Mouse (Mus musculus) neural tube, embryonic 11.5 days (tissue): ENCODE measurements around the gene Sik1. TPM values are rescaled to one million over a fixed set of nuclear protein-coding genes. Genes with fewer than 3 reads are reported as not detected.

Experiments
- ATAC-seq: fragments of 200-750 bp; cut with Nextera tagmentation; 2 replicates; pipeline ENCODE4 v1.8.0; 2017; ENCODE audit warnings: moderate number of reproducible peaks, mild to moderate bottlenecking, moderate TSS enrichment, moderate library complexity; ENCODE audit not compliant: insufficient read depth, low FRiP score, low TSS enrichment
- DNase-seq: peaks from one replicate; pipeline ENCODE4 v3.0.0-alpha.2; 2015; ENCODE audit warnings: low spot score
- H3K27ac ChIP-seq: fragments of 300-500 bp; sonication (generic); 2 replicates; pipeline ENCODE4 v1.5.1; 2014; ENCODE audit warnings: low read depth, mild to moderate bottlenecking, low read length
- H3K27me3 ChIP-seq: fragments of 300-500 bp; sonication (generic); 2 replicates; pipeline ENCODE4 v1.6.1; 2014; ENCODE audit warnings: mild to moderate bottlenecking, low read length, mixed read lengths; ENCODE audit not compliant: control insufficient read depth, insufficient read depth
- H3K36me3 ChIP-seq: fragments of 300-500 bp; sonication (generic); 2 replicates; pipeline ENCODE4 v1.6.1; 2014; ENCODE audit warnings: mild to moderate bottlenecking, low read length, moderate library complexity, mixed read lengths; ENCODE audit not compliant: control insufficient read depth, insufficient read depth
- H3K4me1 ChIP-seq: fragments of 300-500 bp; sonication (generic); 2 replicates; pipeline ENCODE4 v1.6.1; 2014; ENCODE audit warnings: low read length, mixed read lengths; ENCODE audit not compliant: control insufficient read depth, insufficient read depth
- H3K4me2 ChIP-seq: fragments of 300-500 bp; sonication (generic); 2 replicates; pipeline ENCODE4 v1.6.1; 2014; ENCODE audit warnings: low read depth, mild to moderate bottlenecking, moderate library complexity
- H3K4me3 ChIP-seq: fragments of 300-500 bp; sonication (generic); 2 replicates; pipeline ENCODE4 v1.5.1; 2014; ENCODE audit warnings: low read depth, low read length
- H3K9ac ChIP-seq: fragments of 300-500 bp; sonication (generic); 2 replicates; pipeline ENCODE4 v1.6.1; 2014; ENCODE audit warnings: mild to moderate bottlenecking, low read length
- H3K9me3 ChIP-seq: fragments of 300-500 bp; sonication (generic); 2 replicates; pipeline ENCODE4 v1.6.1; 2016; ENCODE audit warnings: low read length; ENCODE audit not compliant: control insufficient read depth
- WGBS: fragments of 180-500 bp; shearing (Covaris S2); extraction: QIAGEN DNeasy Blood & Tissue Kit; methylation state at CpG from one replicate; pipeline ENCODE4 v1.1.7; 2014; 5-methylcytosine and 5-hydroxymethylcytosine counted together
- polyA plus RNA-seq: library from polyadenylated mRNA; unstranded; fragments of >200 nt; fragmentation: Nextera tagmentation; extraction: Ambion mirVana; gene quantifications from 2 replicates; pipeline ENCODE4 v1.2.1, GENCODE M21; 2014

Gene Sik1
- polyA plus RNA-seq = 18.3 and 19.7 TPM in 2 replicates

- peak within 1 kb of the TSS; percentile 88 for H3K9ac ChIP-seq
- H3K9me3 ChIP-seq = no peaks in the 10 kb centered on the region
- peaks cover 19% of the 10 kb centered on the region; the same call in 1 of the 2 replicates for H3K4me1 ChIP-seq
- H3K27me3 ChIP-seq = no peaks in the 10 kb centered on the region
- under 1% methylated on average over 54 of the region's 92 CpGs for WGBS
- 0 out of 2 replicates have a peak, but pooled peaks cover 1% of the 10 kb centered on the region for H3K36me3 ChIP-seq
- H3K27ac ChIP-seq = peak within 1 kb of the TSS; percentile 46; the same call in 1 of the 2 replicates
- ATAC-seq = peak; percentile 93
- peak within 1 kb of the TSS; percentile 64 for H3K4me3 ChIP-seq
- peak within 1 kb of the TSS; percentile 83 for H3K4me2 ChIP-seq
- peak; percentile 99 for DNase-seq
Observed at GRCm38 (mm10) chr17:31855597-31856518, at the start of gene Sik1. TSS of gene Sik1 (minus strand) at chr17:31855804.

GRCm38 (mm10) chr17:31905201-31905790 lies 49.7 kb upstream of the Sik1 start:
- Histone ChIP-seq H3K9ac (no peak overlapping the region), H3K4me1 (no peaks in the 10 kb centered on the region), H3K27me3 (no peaks in the 10 kb centered on the region), H3K4me2 (no peak overlapping the region), H3K36me3 (no peaks in the 10 kb centered on the region), H3K27ac (no peak overlapping the region), H3K4me3 (no peak overlapping the region), H3K9me3 (no peaks in the 10 kb centered on the region)
- WGBS = 86% methylated on average over 9 of the region's 9 CpGs
- DNase-seq = no peak
- ATAC-seq = no peak

GRCm38 (mm10) chr17:31904036-31904435 lies 48.4 kb upstream of the Sik1 start:
- DNase-seq (no peak), ATAC-seq (no peak)
- WGBS = 85% methylated on average over 7 of the region's 7 CpGs

GRCm38 (mm10) chr17:31902630-31903198 lies 47.1 kb upstream of the Sik1 start:
- no peak for ATAC-seq
- Histone ChIP-seq H3K4me1 (no peaks in the 10 kb centered on the region), H3K36me3 (no peaks in the 10 kb centered on the region), H3K27me3 (no peaks in the 10 kb centered on the region), H3K4me2 (no peak overlapping the region), H3K9me3 (no peaks in the 10 kb centered on the region), H3K27ac (no peak overlapping the region), H3K4me3 (no peak overlapping the region), H3K9ac (no peak overlapping the region)
- no peak for DNase-seq
- 78% methylated on average over 3 of the region's 3 CpGs for WGBS

More at GRCm38 (mm10) chr17:31904036-31904435, 48.4 kb upstream of the Sik1 start:
- Histone ChIP-seq H3K4me3 (no peak overlapping the region), H3K4me1 (no peaks in the 10 kb centered on the region), H3K9ac (no peak overlapping the region), H3K36me3 (no peaks in the 10 kb centered on the region), H3K9me3 (no peaks in the 10 kb centered on the region), H3K27ac (no peak overlapping the region), H3K27me3 (no peaks in the 10 kb centered on the region), H3K4me2 (no peak overlapping the region)

- Histone ChIP-seq H3K4me2 (no peak overlapping the region), H3K9me3 (no peaks in the 10 kb centered on the region), H3K4me1 (no peaks in the 10 kb centered on the region), H3K9ac (no peak overlapping the region), H3K27me3 (no peaks in the 10 kb centered on the region), H3K36me3 (no peaks in the 10 kb centered on the region), H3K27ac (no peak overlapping the region), H3K4me3 (no peak overlapping the region)
- no peak for ATAC-seq
- WGBS = 82% methylated on average over 11 of the region's 11 CpGs
- DNase-seq = no peak
Observed at GRCm38 (mm10) chr17:31901461-31902204, 46.0 kb upstream of the Sik1 start.

GRCm38 (mm10) chr17:31898941-31899340 lies 43.3 kb upstream of the Sik1 start:
- no peak overlapping the region for H3K27ac ChIP-seq
- ATAC-seq (no peak), DNase-seq (no peak)
- WGBS = 69% methylated on average over 5 of the region's 5 CpGs
- H3K9ac ChIP-seq = no peak overlapping the region
- H3K4me3 ChIP-seq = no peak overlapping the region
- no peaks in the 10 kb centered on the region for H3K4me1 ChIP-seq
- H3K9me3 ChIP-seq = no peaks in the 10 kb centered on the region
- no peaks in the 10 kb centered on the region for H3K36me3 ChIP-seq
- H3K4me2 ChIP-seq = no peak overlapping the region
- H3K27me3 ChIP-seq = no peaks in the 10 kb centered on the region

GRCm38 (mm10) chr17:31897186-31897793 lies 41.7 kb upstream of the Sik1 start:
- Histone ChIP-seq H3K9me3 (no peaks in the 10 kb centered on the region), H3K36me3 (no peaks in the 10 kb centered on the region), H3K9ac (no peak overlapping the region), H3K4me2 (no peak overlapping the region), H3K4me1 (peaks cover 5% of the 10 kb centered on the region; the same call in 1 of the 2 replicates), H3K4me3 (no peak overlapping the region), H3K27ac (no peak overlapping the region), H3K27me3 (no peaks in the 10 kb centered on the region)
- no peak for DNase-seq
- 84% methylated on average over 4 of the region's 4 CpGs for WGBS
- no peak for ATAC-seq

- DNase-seq = no peak
- Histone ChIP-seq H3K27ac (no peak overlapping the region), H3K36me3 (no peaks in the 10 kb centered on the region), H3K9me3 (no peaks in the 10 kb centered on the region), H3K4me2 (no peak overlapping the region), H3K27me3 (no peaks in the 10 kb centered on the region), H3K4me3 (no peak overlapping the region), H3K9ac (no peak overlapping the region), H3K4me1 (peaks cover 5% of the 10 kb centered on the region; the same call in 1 of the 2 replicates)
- ATAC-seq = no peak
- WGBS = 81% methylated on average over 3 of the region's 3 CpGs
Observed at GRCm38 (mm10) chr17:31896751-31897150, 41.1 kb upstream of the Sik1 start.
